11 mouse cellular contexts compared by ENCODE assay signal in genomic region chr1:87315894-87316293, GRCm38 (mm10). TPM values are rescaled to one million over a fixed set of nuclear protein-coding genes. Genes with fewer than 3 reads are reported as not detected.
DNase-seq lines count a peak whose midpoint lies in the region.
"Had no signal": no experiment of that assay in that cellular context is flagged by ENCODE, and none has a peak within 500 bp of the region (broad histone marks: within the 10 kb centered on the region; RNA-seq: fewer than 3 reads in every experiment).

No protein-coding gene starts in this region.

- DNase-seq in adrenal gland, postnatal 14 days = peak; percentile 55
- DNase-seq in adrenal gland, postnatal 4 days (ENCODE audit: low spot score in 2 of 2) = no peak
- peak; percentile 85 for DNase-seq in 416B (ENCODE audit: low read depth)
- DNase-seq in Muller cell, postnatal 12 days (ENCODE audit: inconsistent ontology term) = peak; percentile 26
- DNase-seq in fibroblast of lung, adult 2 months (ENCODE audit: low read depth) = peak; percentile 25
- no peak for DNase-seq in T-cell, adult 2 months (ENCODE audit: low spot score)
- no peak for DNase-seq in spleen, postnatal 14 days (ENCODE audit: low spot score in 2 of 2)
- DNase-seq: cerebellum, adult 11-12 months; cerebellum, adult 9-11 months; embryo, embryonic 11 days; lung, adult 2 months had no signal

RNA-seq across cellular contexts. Expression of gene Gigyf2, which starts 10.9 kb away (rescaled TPM):
- 81.4 and 83.4 TPM in 2 replicates for total RNA-seq in adrenal gland, postnatal 14 days (2021)
- total RNA-seq in adrenal gland, postnatal 4 days (2021) = 10 to 100 TPM; 73.9 to 84.0 TPM

RNA-seq across cellular contexts. Expression of gene Efhd1, which starts 51.7 kb away (rescaled TPM):
- 245 and 250 TPM in 2 replicates for total RNA-seq in adrenal gland, postnatal 14 days (2021)
- total RNA-seq in adrenal gland, postnatal 4 days (2021) = 100 to 1,000 TPM; 201 to 207 TPM

Comparison
In these comparisons a context has a peak if more than half of its experiments do, and no peak if none do; other contexts are left out.
1. DNase-seq: peak in adrenal gland, postnatal 14 days (single experiment), 416B (single experiment), Muller cell, postnatal 12 days (single experiment) and fibroblast of lung, adult 2 months (single experiment); none in adrenal gland, postnatal 4 days (0 of 2), T-cell, adult 2 months (single experiment) and spleen, postnatal 14 days (0 of 2).